Mouse (Mus musculus): ENCODE results near the gene Trappc3l. TPM values are rescaled to one million over a fixed set of nuclear protein-coding genes. Genes with fewer than 3 reads are reported as not detected.

Gene Trappc3l
- polyA plus RNA-seq, 1 experiment from 2014 or later: not detected

DNA sequence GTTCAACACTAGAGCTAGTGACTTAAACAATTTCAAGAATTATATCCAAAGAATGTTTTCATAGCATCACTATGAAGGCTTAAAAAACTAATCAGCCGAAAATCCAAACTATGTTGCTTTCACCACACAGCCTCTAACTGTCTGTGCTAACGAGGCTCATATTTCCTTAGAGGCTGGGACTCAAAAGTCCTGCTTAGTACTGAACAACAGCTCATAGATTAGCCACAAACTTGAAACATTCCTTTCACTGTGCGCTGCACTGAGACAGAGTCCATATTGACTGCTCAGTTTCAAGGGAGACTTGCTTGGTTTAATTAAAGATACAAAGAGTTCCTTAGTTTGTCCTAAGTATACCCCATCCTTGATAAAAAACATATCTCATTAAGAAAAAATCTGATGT lies 112.4 kb downstream of the Trappc3l start:
- Histone ChIP-seq H3K4me1 (replicated peaks) (no peaks in the 10 kb centered on the region), H3K9ac (no peak overlapping the region), H3K27ac (replicated peaks) (no peak overlapping the region), H3K9me3 (no peaks in the 10 kb centered on the region), H3K4me3 (no peak overlapping the region), H3K27me3 (no peaks in the 10 kb centered on the region), H3K4me2 (no peak overlapping the region), H3K36me3 (no peaks in the 10 kb centered on the region)
- 76% methylated on average over 3 of the region's 3 CpGs for WGBS
- no peak for ATAC-seq (ENCODE audit: low FRiP score, low read depth)

DNA sequence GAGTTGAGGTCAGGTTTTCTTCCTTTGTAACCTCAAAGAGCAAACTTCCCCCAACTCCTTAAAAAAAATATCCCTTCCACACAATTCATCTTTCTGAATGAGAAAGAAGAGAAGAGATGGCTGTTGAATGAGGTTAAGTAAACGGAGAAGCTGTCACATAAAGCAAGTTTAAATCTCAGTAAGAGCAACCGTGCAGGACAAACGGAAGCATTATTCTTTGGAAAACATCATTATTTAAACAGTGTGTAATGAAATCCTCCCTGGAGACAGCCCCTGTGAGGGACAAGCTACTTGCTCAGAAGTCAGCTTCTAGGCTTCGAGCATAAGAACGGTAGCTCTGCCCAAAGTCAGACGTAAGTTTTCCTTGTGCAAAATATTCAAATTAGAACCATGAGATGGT lies 113.1 kb downstream of the Trappc3l start:
- no peak overlapping the region for H3K4me2 ChIP-seq
- no peaks in the 10 kb centered on the region for H3K27me3 ChIP-seq
- H3K4me3 ChIP-seq: no peak overlapping the region
- no peaks in the 10 kb centered on the region for H3K9me3 ChIP-seq
- no peak for ATAC-seq (ENCODE audit: low FRiP score, low read depth)
- no peak overlapping the region for H3K27ac ChIP-seq (replicated peaks)
- no peak overlapping the region for H3K9ac ChIP-seq
- WGBS: 49% methylated on average over 6 of the region's 6 CpGs
- no peaks in the 10 kb centered on the region for H3K36me3 ChIP-seq
- H3K4me1 ChIP-seq (replicated peaks): no peaks in the 10 kb centered on the region

- Histone ChIP-seq H3K4me1 (replicated peaks) (no peaks in the 10 kb centered on the region), H3K36me3 (no peaks in the 10 kb centered on the region), H3K27me3 (no peaks in the 10 kb centered on the region), H3K9ac (no peak overlapping the region), H3K4me3 (no peak overlapping the region), H3K9me3 (no peaks in the 10 kb centered on the region), H3K27ac (replicated peaks) (no peak overlapping the region), H3K4me2 (no peak overlapping the region)
- ATAC-seq (ENCODE audit: low FRiP score, low read depth): no peak
- WGBS: 84% methylated on average over 3 of the region's 3 CpGs
Observed at GRCm38 (mm10) chr10:34151827-34152226, 114.4 kb downstream of the Trappc3l start.

DNA sequence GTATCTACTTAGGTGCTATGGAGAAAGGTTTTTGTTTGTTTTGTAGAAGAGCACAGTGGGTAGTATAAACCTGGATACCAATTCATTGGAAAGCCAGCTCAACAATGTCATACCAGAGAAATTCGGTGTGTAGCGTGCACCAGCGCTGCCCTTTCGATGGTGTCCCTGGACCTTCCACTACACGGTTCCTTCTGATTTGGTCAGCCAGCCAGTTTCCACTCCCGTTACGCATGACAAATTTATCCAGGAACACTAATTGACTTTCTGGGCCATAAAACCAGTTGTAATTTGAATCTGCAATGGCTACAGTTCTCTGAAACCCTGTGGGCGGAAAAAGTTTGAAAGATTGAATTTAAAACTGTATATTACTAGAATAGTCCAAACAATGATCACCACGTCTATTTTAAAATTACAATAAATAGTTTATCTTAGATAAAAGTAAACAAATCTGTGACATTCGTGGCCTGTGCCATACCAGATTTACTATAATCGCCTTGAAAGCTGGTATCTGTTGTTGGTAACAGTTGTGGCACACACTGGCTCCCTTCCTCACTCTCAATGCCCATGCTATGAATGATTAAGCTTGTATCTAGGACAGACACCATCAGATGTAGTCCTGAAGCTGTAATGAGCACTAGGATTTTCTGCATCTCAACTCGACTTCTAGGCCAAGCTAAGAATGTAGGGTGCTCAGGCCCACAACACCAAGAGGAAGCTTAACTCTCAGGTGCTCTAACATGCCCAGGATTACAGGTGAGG lies 118.6 kb downstream of the Trappc3l start:
- H3K27ac ChIP-seq (replicated peaks): no peak overlapping the region
- H3K9me3 ChIP-seq: no peaks in the 10 kb centered on the region
- H3K36me3 ChIP-seq: no peaks in the 10 kb centered on the region
- H3K4me3 ChIP-seq: no peak overlapping the region
- no peak overlapping the region for H3K9ac ChIP-seq
- no peaks in the 10 kb centered on the region for H3K4me1 ChIP-seq (replicated peaks)
- H3K27me3 ChIP-seq: no peaks in the 10 kb centered on the region
- WGBS: 82% methylated on average over 12 of the region's 12 CpGs
- ATAC-seq (ENCODE audit: low FRiP score, low read depth): no peak
- no peak overlapping the region for H3K4me2 ChIP-seq

Other genes starting within 250 kb of the Trappc3l start
- not detected in 2 replicates for gene Sult3a1, start 179.9 kb upstream of the Trappc3l start, polyA plus RNA-seq (2015; fragmentation: Nextera tagmentation; extraction: Ambion mirVana)
- 0.79 and 1.9 TPM in 2 replicates for gene Rsph4a, start 132.5 kb upstream of the Trappc3l start, polyA plus RNA-seq (2015; fragmentation: Nextera tagmentation; extraction: Ambion mirVana)
- 19.7 and 19.9 TPM in 2 replicates for gene Zup1, start 86.3 kb upstream of the Trappc3l start, polyA plus RNA-seq (2015; fragmentation: Nextera tagmentation; extraction: Ambion mirVana)
- 118 and 121 TPM in 2 replicates for gene Rwdd1, start 18.0 kb upstream of the Trappc3l start, polyA plus RNA-seq (2015; fragmentation: Nextera tagmentation; extraction: Ambion mirVana)
- not detected in 2 replicates for gene Calhm4, start 6.7 kb downstream of the Trappc3l start, polyA plus RNA-seq (2015; fragmentation: Nextera tagmentation; extraction: Ambion mirVana)
- 0.71 and 0.83 TPM in 2 replicates for gene Calhm5, start 58.9 kb downstream of the Trappc3l start, polyA plus RNA-seq (2015; fragmentation: Nextera tagmentation; extraction: Ambion mirVana)
- gene Calhm6, start 90.4 kb downstream of the Trappc3l start, polyA plus RNA-seq (2015; fragmentation: Nextera tagmentation; extraction: Ambion mirVana): 0.91 and 1.0 TPM in 2 replicates
- 6.5 and 7.6 TPM in 2 replicates for gene Dse, start 170.1 kb downstream of the Trappc3l start, polyA plus RNA-seq (2015; fragmentation: Nextera tagmentation; extraction: Ambion mirVana)
- gene Tspyl1, start 244.6 kb downstream of the Trappc3l start, polyA plus RNA-seq (2015; fragmentation: Nextera tagmentation; extraction: Ambion mirVana): 138 and 144 TPM in 2 replicates